In genomic region chr19:50418962-50419720, GRCm38 (mm10) we compare ENCODE assay signal across 18 mouse cellular contexts.
DNase-seq lines count a peak whose midpoint lies in the region; ATAC-seq and TF ChIP-seq lines count a peak whose summit lies in the region.
"Had no signal": no experiment of that assay in that cellular context is flagged by ENCODE, and none has a peak within 500 bp of the region (broad histone marks: within the 10 kb centered on the region; RNA-seq: fewer than 3 reads in every experiment).

No protein-coding gene starts in this region.

- no peaks in the 10 kb centered on the region for H3K9me3 ChIP-seq in forebrain, embryonic 14.5 days (replicated peaks; ENCODE audit: control insufficient read depth, low read length)
- H3K9me3 ChIP-seq in forebrain, embryonic 16.5 days (ENCODE audit: control insufficient read depth, low read length) = no peaks in the 10 kb centered on the region
- H3K9me3 ChIP-seq: forebrain, embryonic 12.5 days; stomach, embryonic 15.5 days had no signal

- H3K4me1 ChIP-seq in forebrain, embryonic 14.5 days (ENCODE audit: control insufficient read depth, insufficient read depth, low read length) = peaks cover 8% of the 10 kb centered on the region; the same call in 1 of the 2 replicates
- peaks cover 2% of the 10 kb centered on the region; the same call in 1 of the 2 replicates for H3K4me1 ChIP-seq in forebrain, embryonic 16.5 days (replicated peaks; ENCODE audit: control insufficient read depth, insufficient read depth, low read length)
- H3K4me1 ChIP-seq: stomach, embryonic 15.5 days had no signal

- peak; percentile 41 for DNase-seq in forebrain, embryonic 14.5 days (ENCODE audit: low spot score)
- DNase-seq in left cerebral cortex, adult 2 months (ENCODE audit: extremely low spot score in 1 of 2, low spot score in 2 of 2) = peak; percentile 25 to 26
- DNase-seq in left cerebral cortex, postnatal 4 days = no peak
- DNase-seq in brain, adult 2 months (ENCODE audit: low read depth, low spot score) = peak; percentile 77
- DNase-seq in right cerebral cortex, postnatal 10 days (ENCODE audit: low spot score in 2 of 2) = peak; percentile 35 to 49
- DNase-seq in c-Kit-positive CD71-positive TER-119-positive erythroid progenitor cells, embryonic 14.5 days (ENCODE audit: low spot score) = no peak
- DNase-seq in heart, postnatal 10 days = no peak
- DNase-seq: cerebellum, adult 2 months; gastrocnemius, postnatal 10 days; heart, adult 2 months; kidney, adult 8-10 months; layer of hippocampus, adult 9-11 months; spleen, adult 18-20 months; thymus, postnatal 14 days had no signal

- no peaks in the 10 kb centered on the region for H3K36me3 ChIP-seq in forebrain, embryonic 14.5 days (ENCODE audit: control insufficient read depth, insufficient read depth, low read length)
- H3K36me3 ChIP-seq in forebrain, embryonic 16.5 days (ENCODE audit: control insufficient read depth, insufficient read depth) = no peaks in the 10 kb centered on the region
- H3K36me3 ChIP-seq: forebrain, embryonic 12.5 days; stomach, embryonic 15.5 days had no signal

- intact Hi-C loops in left cerebral cortex, adult 2 months (cut with DNase I) = loop anchor here (5.0 kb wide), 1 partner anchor 258 kb away; the partner anchor contains the start of gene Sorcs1
- intact Hi-C loops in left cerebral cortex, postnatal 4 days (cut with DNase I) = no loop called here
- intact Hi-C loops in heart, postnatal 10 days (cut with DNase I) = no loop called here

- no peaks in the 10 kb centered on the region for H3K27me3 ChIP-seq in forebrain, embryonic 14.5 days (replicated peaks; ENCODE audit: control insufficient read depth, insufficient read depth, low read length)
- H3K27me3 ChIP-seq in forebrain, embryonic 16.5 days (replicated peaks; ENCODE audit: control insufficient read depth, insufficient read depth, low read length) = no peaks in the 10 kb centered on the region
- H3K27me3 ChIP-seq: forebrain, embryonic 12.5 days; stomach, embryonic 15.5 days had no signal

- no peak overlapping the region for H3K27ac ChIP-seq in forebrain, embryonic 14.5 days (ENCODE audit: low read depth, low read length)
- H3K27ac ChIP-seq in forebrain, embryonic 16.5 days (ENCODE audit: low read length) = no peak overlapping the region
- peak overlapping the region; percentile 24; the same call in 1 of the 2 replicates for H3K27ac ChIP-seq in left cerebral cortex, adult 2 months
- H3K27ac ChIP-seq: forebrain, embryonic 12.5 days; heart, adult 2 months; stomach, embryonic 15.5 days had no signal

- no peak for ATAC-seq in forebrain, embryonic 14.5 days
- ATAC-seq in forebrain, embryonic 16.5 days = no peak
- ATAC-seq: hindbrain, embryonic 16.5 days had no signal

- H3K4me3 ChIP-seq in forebrain, embryonic 14.5 days (ENCODE audit: low read depth, low read length) = no peak overlapping the region
- no peak overlapping the region for H3K4me3 ChIP-seq in forebrain, embryonic 16.5 days (replicated peaks; ENCODE audit: low read length)
- no peak overlapping the region for H3K4me3 ChIP-seq in left cerebral cortex, adult 2 months
- H3K4me3 ChIP-seq: forebrain, embryonic 12.5 days; heart, adult 2 months; stomach, embryonic 15.5 days had no signal

- no peak overlapping the region for H3K9ac ChIP-seq in forebrain, embryonic 14.5 days (ENCODE audit: low read length)
- H3K9ac ChIP-seq in forebrain, embryonic 16.5 days (replicated peaks; ENCODE audit: low read depth, low read length) = no peak overlapping the region
- H3K9ac ChIP-seq: forebrain, embryonic 12.5 days; stomach, embryonic 15.5 days had no signal

- no peak overlapping the region for H3K4me2 ChIP-seq in forebrain, embryonic 14.5 days (ENCODE audit: low read length)
- no peak overlapping the region for H3K4me2 ChIP-seq in forebrain, embryonic 16.5 days (ENCODE audit: low read length)
- H3K4me2 ChIP-seq: forebrain, embryonic 12.5 days; stomach, embryonic 15.5 days had no signal

- TF ChIP-seq CTCF in left cerebral cortex, adult 2 months (IDR thresholded peaks at IDR 0.05) = no peak

- WGBS in forebrain, embryonic 14.5 days = 47% methylated on average over 14 of the region's 14 CpGs
- WGBS in forebrain, embryonic 16.5 days = 37% methylated on average over 14 of the region's 14 CpGs

Comparison
In these comparisons a context has a peak if more than half of its experiments do, and no peak if none do; other contexts are left out.
1. DNase-seq: peak in forebrain, embryonic 14.5 days (single experiment), left cerebral cortex, adult 2 months (2 of 2), brain, adult 2 months (single experiment) and right cerebral cortex, postnatal 10 days (2 of 2); none in left cerebral cortex, postnatal 4 days (single experiment), c-Kit-positive CD71-positive TER-119-positive erythroid progenitor cells, embryonic 14.5 days (single experiment) and heart, postnatal 10 days (0 of 2).